Mouse (Mus musculus): ENCODE results near the gene Mageb1. TPM values are rescaled to one million over a fixed set of nuclear protein-coding genes. Genes with fewer than 3 reads are reported as not detected.

Mageb1 gene
- not detected in 2 replicates for polyA plus RNA-seq (2012; rRNA removed)

GRCm38 (mm10) chrX:92016233-92016632 is at the start of gene Mageb1:
Gene Mageb1, minus strand, starts transcription at chrX:92016333.

Other genes with a start within 250 kb of the Mageb1 start
- gene Mageb5, start 233.3 kb downstream of the Mageb1 start, polyA plus RNA-seq (2012; rRNA removed), result not detected in 2 replicates